Mouse (Mus musculus): ENCODE results near the gene Hspbp1. TPM values are rescaled to one million over a fixed set of nuclear protein-coding genes. Genes with fewer than 3 reads are reported as not detected.

Gene Hspbp1
- polyA plus RNA-seq, 1 experiment from 2014 or later: 76.6 TPM

GRCm38 (mm10) chr7:4705098-4705497 is 20.2 kb upstream of the Hspbp1 start:
- 44% methylated on average over 18 of the region's 18 CpGs for WGBS
- Histone ChIP-seq H3K9ac (ENCODE audit: low read length) (no peak overlapping the region), H3K9me3 (replicated peaks; ENCODE audit: control insufficient read depth, low read length) (no peaks in the 10 kb centered on the region), H3K27ac (ENCODE audit: low read length) (no peak overlapping the region), H3K4me2 (ENCODE audit: low read depth, low read length) (no peak overlapping the region), H3K36me3 (ENCODE audit: control insufficient read depth, insufficient read depth) (0 out of 2 replicates have a peak, but pooled peaks cover 8% of the 10 kb centered on the region), H3K4me1 (ENCODE audit: control insufficient read depth, insufficient read depth, low read length) (no peaks in the 10 kb centered on the region), H3K4me3 (ENCODE audit: low read length) (no peak overlapping the region), H3K27me3 (ENCODE audit: control insufficient read depth, insufficient read depth, low read length) (no peaks in the 10 kb centered on the region)
- no peak for ATAC-seq (replicated peaks; ENCODE audit: extremely low read depth, insufficient read depth, low FRiP score)

GRCm38 (mm10) chr7:4703195-4703594 is 18.3 kb upstream of the Hspbp1 start:
- Histone ChIP-seq H3K36me3 (ENCODE audit: control insufficient read depth, insufficient read depth) (0 out of 2 replicates have a peak, but pooled peaks cover 2% of the 10 kb centered on the region), H3K9me3 (replicated peaks; ENCODE audit: control insufficient read depth, low read length) (no peaks in the 10 kb centered on the region)

GRCm38 (mm10) chr7:4702334-4702733 is 17.5 kb upstream of the Hspbp1 start:
- no peaks in the 10 kb centered on the region for H3K9me3 ChIP-seq (replicated peaks; ENCODE audit: control insufficient read depth, low read length)
- no peak overlapping the region for H3K9ac ChIP-seq (ENCODE audit: low read length)
- ATAC-seq (replicated peaks; ENCODE audit: extremely low read depth, insufficient read depth, low FRiP score): no peak
- H3K4me1 ChIP-seq (ENCODE audit: control insufficient read depth, insufficient read depth, low read length): no peaks in the 10 kb centered on the region
- H3K4me3 ChIP-seq (ENCODE audit: low read length): no peak overlapping the region
- no peak overlapping the region for H3K4me2 ChIP-seq (ENCODE audit: low read depth, low read length)
- H3K27me3 ChIP-seq (ENCODE audit: control insufficient read depth, insufficient read depth, low read length): no peaks in the 10 kb centered on the region
- WGBS: 71% methylated on average over 8 of the region's 8 CpGs
- H3K36me3 ChIP-seq (ENCODE audit: control insufficient read depth, insufficient read depth): 0 out of 2 replicates have a peak, but pooled peaks cover 2% of the 10 kb centered on the region
- H3K27ac ChIP-seq (ENCODE audit: low read length): no peak overlapping the region

More at GRCm38 (mm10) chr7:4703195-4703594, 18.3 kb upstream of the Hspbp1 start:
- WGBS: 96% methylated on average over 7 of the region's 7 CpGs
- Histone ChIP-seq H3K4me3 (ENCODE audit: low read length) (no peak overlapping the region), H3K27me3 (ENCODE audit: control insufficient read depth, insufficient read depth, low read length) (no peaks in the 10 kb centered on the region), H3K9ac (ENCODE audit: low read length) (no peak overlapping the region), H3K4me2 (ENCODE audit: low read depth, low read length) (no peak overlapping the region), H3K4me1 (ENCODE audit: control insufficient read depth, insufficient read depth, low read length) (no peaks in the 10 kb centered on the region), H3K27ac (ENCODE audit: low read length) (no peak overlapping the region)
- ATAC-seq (replicated peaks; ENCODE audit: extremely low read depth, insufficient read depth, low FRiP score): no peak

- no peak overlapping the region for H3K27ac ChIP-seq (ENCODE audit: low read length)
- no peaks in the 10 kb centered on the region for H3K27me3 ChIP-seq (ENCODE audit: control insufficient read depth, insufficient read depth, low read length)
- no peak overlapping the region for H3K4me3 ChIP-seq (ENCODE audit: low read length)
- 72% methylated on average over 6 of the region's 6 CpGs for WGBS
- H3K9me3 ChIP-seq (replicated peaks; ENCODE audit: control insufficient read depth, low read length): no peaks in the 10 kb centered on the region
- no peak overlapping the region for H3K9ac ChIP-seq (ENCODE audit: low read length)
- no peak for ATAC-seq (replicated peaks; ENCODE audit: extremely low read depth, insufficient read depth, low FRiP score)
- H3K4me1 ChIP-seq (ENCODE audit: control insufficient read depth, insufficient read depth, low read length): peaks cover 6% of the 10 kb centered on the region
- no peak overlapping the region for H3K4me2 ChIP-seq (ENCODE audit: low read depth, low read length)
- no peaks in the 10 kb centered on the region for H3K36me3 ChIP-seq (ENCODE audit: control insufficient read depth, insufficient read depth)
Observed at GRCm38 (mm10) chr7:4693004-4693403, 8.1 kb upstream of the Hspbp1 start.

GRCm38 (mm10) chr7:4690951-4691653 is 6.2 kb upstream of the Hspbp1 start:
- Histone ChIP-seq H3K9me3 (replicated peaks; ENCODE audit: control insufficient read depth, low read length) (no peaks in the 10 kb centered on the region), H3K9ac (ENCODE audit: low read length) (peak overlapping the region; percentile 94), H3K4me1 (ENCODE audit: control insufficient read depth, insufficient read depth, low read length) (peaks cover 6% of the 10 kb centered on the region), H3K27me3 (ENCODE audit: control insufficient read depth, insufficient read depth, low read length) (no peaks in the 10 kb centered on the region), H3K4me2 (ENCODE audit: low read depth, low read length) (peak overlapping the region; percentile 96), H3K36me3 (ENCODE audit: control insufficient read depth, insufficient read depth) (no peaks in the 10 kb centered on the region), H3K27ac (ENCODE audit: low read length) (peak overlapping the region; percentile 65), H3K4me3 (ENCODE audit: low read length) (peak overlapping the region; percentile 79)
- WGBS: 14% methylated on average over 20 of the region's 35 CpGs
- ATAC-seq (replicated peaks; ENCODE audit: extremely low read depth, insufficient read depth, low FRiP score): peak; percentile 34

- Histone ChIP-seq H3K27ac (ENCODE audit: low read length) (peak within 1 kb of the TSS; percentile 65), H3K9me3 (replicated peaks; ENCODE audit: control insufficient read depth, low read length) (no peaks in the 10 kb centered on the region)
Observed at GRCm38 (mm10) chr7:4690387-4690786, 5.5 kb upstream of the Hspbp1 start, which contains the start of gene Brsk1. Gene Brsk1, plus strand, starts transcription at chr7:4690604.

GRCm38 (mm10) chr7:4684203-4684602 is 665 bp downstream of the Hspbp1 start:
- peak overlapping the region; percentile 76; the same call in 1 of the 2 replicates for H3K27ac ChIP-seq (ENCODE audit: low read length)
- H3K36me3 ChIP-seq (ENCODE audit: control insufficient read depth, insufficient read depth): peaks cover 4% of the 10 kb centered on the region; the same call in 1 of the 2 replicates
- peaks cover 7% of the 10 kb centered on the region for H3K4me1 ChIP-seq (ENCODE audit: control insufficient read depth, insufficient read depth, low read length)
- peak overlapping the region; percentile 73 for H3K9ac ChIP-seq (ENCODE audit: low read length)
- no peak for ATAC-seq (replicated peaks; ENCODE audit: extremely low read depth, insufficient read depth, low FRiP score)
- H3K4me3 ChIP-seq (ENCODE audit: low read length): peak overlapping the region; percentile 89
- 2% methylated on average over 13 of the region's 13 CpGs for WGBS
- no peaks in the 10 kb centered on the region for H3K27me3 ChIP-seq (ENCODE audit: control insufficient read depth, insufficient read depth, low read length)
- no peaks in the 10 kb centered on the region for H3K9me3 ChIP-seq (replicated peaks; ENCODE audit: control insufficient read depth, low read length)
- H3K4me2 ChIP-seq (ENCODE audit: low read depth, low read length): peak overlapping the region; percentile 96

More at GRCm38 (mm10) chr7:4690387-4690786, 5.5 kb upstream of the Hspbp1 start, which contains the start of gene Brsk1:
- WGBS: 1% methylated on average over 9 of the region's 18 CpGs
- Histone ChIP-seq H3K4me3 (ENCODE audit: low read length) (peak within 1 kb of the TSS; percentile 79), H3K4me1 (ENCODE audit: control insufficient read depth, insufficient read depth, low read length) (peaks cover 6% of the 10 kb centered on the region), H3K27me3 (ENCODE audit: control insufficient read depth, insufficient read depth, low read length) (no peaks in the 10 kb centered on the region), H3K4me2 (ENCODE audit: low read depth, low read length) (peak within 1 kb of the TSS; percentile 96), H3K9ac (ENCODE audit: low read length) (peak within 1 kb of the TSS; percentile 94), H3K36me3 (ENCODE audit: control insufficient read depth, insufficient read depth) (no peaks in the 10 kb centered on the region)
- ATAC-seq (replicated peaks; ENCODE audit: extremely low read depth, insufficient read depth, low FRiP score): peak; percentile 68

GRCm38 (mm10) chr7:4683307-4683706 is 1.6 kb downstream of the Hspbp1 start:
- Histone ChIP-seq H3K4me2 (ENCODE audit: low read depth, low read length) (no peak overlapping the region), H3K4me1 (ENCODE audit: control insufficient read depth, insufficient read depth, low read length) (peaks cover 7% of the 10 kb centered on the region), H3K36me3 (ENCODE audit: control insufficient read depth, insufficient read depth) (peaks cover 4% of the 10 kb centered on the region; the same call in 1 of the 2 replicates), H3K9ac (ENCODE audit: low read length) (no peak overlapping the region), H3K9me3 (replicated peaks; ENCODE audit: control insufficient read depth, low read length) (no peaks in the 10 kb centered on the region), H3K27me3 (ENCODE audit: control insufficient read depth, insufficient read depth, low read length) (no peaks in the 10 kb centered on the region), H3K27ac (ENCODE audit: low read length) (no peak overlapping the region), H3K4me3 (ENCODE audit: low read length) (no peak overlapping the region)
- WGBS: 85% methylated on average over 5 of the region's 5 CpGs
- ATAC-seq (replicated peaks; ENCODE audit: extremely low read depth, insufficient read depth, low FRiP score): no peak

- H3K4me1 ChIP-seq (ENCODE audit: control insufficient read depth, insufficient read depth, low read length): no peaks in the 10 kb centered on the region
- H3K4me2 ChIP-seq (ENCODE audit: low read depth, low read length): no peak overlapping the region
- no peak for ATAC-seq (replicated peaks; ENCODE audit: extremely low read depth, insufficient read depth, low FRiP score)
- no peaks in the 10 kb centered on the region for H3K27me3 ChIP-seq (ENCODE audit: control insufficient read depth, insufficient read depth, low read length)
- no peaks in the 10 kb centered on the region for H3K9me3 ChIP-seq (replicated peaks; ENCODE audit: control insufficient read depth, low read length)
- H3K9ac ChIP-seq (ENCODE audit: low read length): no peak overlapping the region
- H3K27ac ChIP-seq (ENCODE audit: low read length): no peak overlapping the region
- H3K4me3 ChIP-seq (ENCODE audit: low read length): no peak overlapping the region
- peaks cover 28% of the 10 kb centered on the region for H3K36me3 ChIP-seq (ENCODE audit: control insufficient read depth, insufficient read depth)
- 76% methylated on average over 7 of the region's 7 CpGs for WGBS
Observed at GRCm38 (mm10) chr7:4675200-4675599, 9.7 kb downstream of the Hspbp1 start.
